Mouse (Mus musculus) olfactory bulb, adult 2 months (tissue): ENCODE measurements around the gene Mapk3.

Experiments
- CTCF ChIP-seq: fragments of 200-500 bp; IDR thresholded peaks from 2 replicates; pipeline ENCODE4 v1.5.1; 2012; ENCODE audit warnings: low read depth, mild to moderate bottlenecking, low read length, moderate library complexity; ENCODE audit not compliant: insufficient read depth
- POLR2A ChIP-seq: fragments of 200-500 bp; IDR thresholded peaks from 2 replicates; pipeline ENCODE4 v1.6.1; 2012; ENCODE audit warnings: mild to moderate bottlenecking, low read depth, low read length, moderate library complexity; ENCODE audit not compliant: insufficient read depth

GRCm38 (mm10) chr7:126759672-126760390 is 430 bp downstream of the Mapk3 start:
- no peak for TF ChIP-seq CTCF
- no peak for TF ChIP-seq POLR2A
